Mouse (Mus musculus) megakaryocyte-erythroid progenitor cell, adult 5-6 weeks (primary cell): ENCODE measurements around the gene Agpat1. TPM values are rescaled to one million over a fixed set of nuclear protein-coding genes. Genes with fewer than 3 reads are reported as not detected.

Source experiments
- ATAC-seq: replicated peaks from 2 replicates; pipeline ENCODE4 v1.8.0; 2016; ENCODE audit warnings: mild to moderate bottlenecking, inconsistent platforms; ENCODE audit not compliant: severe bottlenecking, poor library complexity, low FRiP score, low TSS enrichment
- total RNA-seq, 2 experiments: library from RNA; stranded (forward) in 1 of 2; stranded (reverse) in 1 of 2; fragments of 200-1000, 215-1000 nt in 1 of 2; fragments of >200 nt in 1 of 2; fragmentation: Nextera tagmentation in 1 of 2; gene quantifications; 2 replicates each; pipeline ENCODE4 v1.2.3; 2014 to 2017

Gene Agpat1
- total RNA-seq, 2 experiments from 2014 or later = 51.2 to 104 TPM

DNA sequence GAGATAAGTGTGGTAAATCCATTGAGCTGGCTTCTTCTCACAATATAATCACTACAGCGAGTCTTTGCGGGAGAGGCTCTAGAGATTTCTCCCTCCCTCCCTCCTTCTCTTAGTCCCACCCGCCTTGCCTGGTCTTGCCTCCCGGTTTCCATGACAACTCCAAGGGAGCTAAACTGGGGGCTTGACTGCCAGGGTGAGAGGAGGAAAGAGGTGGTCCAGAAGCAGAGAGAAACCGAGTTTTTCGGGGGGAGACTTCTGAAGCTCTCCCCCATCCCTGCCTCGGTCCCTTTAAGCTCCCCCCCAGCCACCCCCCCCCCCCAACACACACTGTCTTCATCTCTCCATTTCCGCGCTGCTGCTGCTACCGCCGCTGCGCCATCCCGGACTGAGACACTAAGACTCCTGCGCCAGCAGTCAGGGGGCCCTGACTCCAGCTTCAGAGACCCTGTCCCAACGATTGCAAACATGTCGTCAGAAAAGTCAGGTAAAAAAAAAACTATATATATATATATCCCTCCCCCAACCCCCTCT, 25.2 kb downstream of the Agpat1 start, which contains the start of gene Prrt1:
Gene Prrt1 (plus strand): TSS at position 313 of the 531 bp plus-strand sequence.
- no peak for ATAC-seq

DNA sequence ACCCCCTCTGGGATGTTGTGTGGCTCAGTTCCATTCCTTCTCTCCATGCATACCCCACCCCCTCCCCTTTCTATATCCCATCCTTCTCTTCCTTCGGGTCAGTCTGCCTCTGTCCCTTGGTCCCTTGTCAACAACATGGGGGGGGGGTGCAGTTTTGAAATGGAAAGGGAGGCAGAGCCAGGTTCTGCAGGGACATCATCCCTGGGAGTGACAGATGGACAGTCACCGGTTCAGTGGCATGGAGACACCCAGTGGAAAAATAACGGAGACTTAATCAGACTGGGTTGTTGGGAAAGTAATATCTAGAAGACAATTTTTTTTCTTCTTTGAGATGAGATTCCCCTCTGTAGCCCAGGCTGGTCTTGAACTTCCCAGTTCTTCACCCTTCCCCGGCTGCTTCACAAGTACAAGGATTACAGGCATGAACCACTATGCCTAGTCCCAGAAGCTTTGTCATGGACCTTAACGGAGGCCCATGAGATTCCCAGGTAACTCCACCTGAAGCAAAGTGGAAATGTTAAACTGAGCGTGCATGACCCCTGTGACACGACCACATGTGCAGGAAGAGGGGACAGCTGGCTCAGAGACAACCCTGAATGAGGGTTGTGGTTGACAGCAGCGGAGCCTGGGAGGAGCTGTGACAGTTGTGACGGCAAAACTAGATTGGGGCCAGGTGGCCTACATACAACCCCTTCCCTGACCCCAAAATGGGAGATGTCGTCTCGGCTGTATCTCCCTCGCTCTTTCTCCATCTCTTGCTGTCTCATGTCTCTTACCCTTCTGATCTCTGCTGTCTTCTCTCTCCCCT, 25.9 kb downstream of the Agpat1 start:
- ATAC-seq = no peak

- no peak for ATAC-seq
Measured at GRCm38 (mm10) chr17:34630761-34631301, 26.8 kb downstream of the Agpat1 start.

DNA sequence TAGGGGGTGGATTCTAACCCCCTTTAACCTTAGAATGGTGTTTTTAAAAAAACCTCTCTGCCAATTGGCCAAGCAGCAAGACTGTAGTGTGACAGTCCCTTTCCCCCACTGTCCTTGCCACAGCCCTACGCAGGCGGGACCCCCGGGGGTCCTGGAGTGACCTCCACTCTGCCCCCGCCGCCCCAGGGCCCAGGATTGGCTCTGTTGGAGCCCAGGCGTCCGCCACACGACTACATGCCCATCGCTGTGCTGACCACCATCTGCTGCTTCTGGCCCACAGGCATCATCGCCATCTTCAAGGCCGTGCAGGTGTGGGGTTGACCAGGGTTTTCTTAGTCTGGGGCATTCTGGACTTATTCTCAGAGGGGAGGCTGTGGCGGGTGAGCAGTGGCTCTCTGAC, 27.6 kb downstream of the Agpat1 start:
- no peak for ATAC-seq

DNA sequence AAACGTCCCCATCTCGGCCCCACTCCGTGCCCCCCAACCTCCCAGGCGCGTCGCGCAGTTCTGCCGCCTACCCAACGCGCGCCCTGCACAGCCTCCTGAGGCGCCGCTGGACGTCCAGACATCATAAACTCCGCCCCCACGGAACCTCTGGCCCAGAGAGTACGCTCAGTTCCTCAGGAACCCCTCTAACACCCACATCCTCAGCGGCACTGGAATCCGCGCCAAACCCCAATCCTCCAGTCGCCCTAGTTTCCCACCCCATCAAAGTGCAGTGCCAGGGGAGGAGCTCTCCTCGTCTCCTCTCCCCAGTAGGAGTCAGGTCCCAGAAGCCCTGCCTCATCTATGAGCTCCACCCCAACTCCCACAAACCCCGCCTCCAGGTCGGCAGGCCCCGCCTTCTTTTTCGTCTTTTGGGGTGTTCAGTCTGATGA, 28.2 kb downstream of the Agpat1 start:
- peak; percentile 91 for ATAC-seq

- no peak for ATAC-seq
Measured at GRCm38 (mm10) chr17:34635671-34636070, 31.6 kb downstream of the Agpat1 start.

DNA sequence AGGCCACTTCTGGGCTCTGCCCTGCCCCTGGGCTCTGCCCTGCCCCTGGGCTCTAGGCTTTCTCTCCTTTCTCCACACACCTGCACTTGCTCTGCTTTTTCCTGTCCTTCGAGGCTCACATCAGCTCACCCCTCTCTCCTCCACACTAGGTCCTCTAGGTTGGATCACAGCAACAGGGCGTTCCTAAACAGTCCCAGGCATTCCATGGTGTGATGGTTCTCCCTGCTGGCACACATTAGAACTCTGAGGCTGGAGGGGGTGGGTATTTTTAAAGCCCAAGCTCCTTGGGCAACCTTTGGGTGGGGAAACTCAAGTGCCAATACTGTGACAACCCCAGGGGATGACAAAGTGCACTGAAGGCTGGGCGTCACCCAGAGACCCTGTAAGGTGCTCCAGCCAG, 33.4 kb downstream of the Agpat1 start:
- ATAC-seq = no peak

- ATAC-seq = no peak
Measured at GRCm38 (mm10) chr17:34639461-34640255, 35.6 kb downstream of the Agpat1 start.

DNA sequence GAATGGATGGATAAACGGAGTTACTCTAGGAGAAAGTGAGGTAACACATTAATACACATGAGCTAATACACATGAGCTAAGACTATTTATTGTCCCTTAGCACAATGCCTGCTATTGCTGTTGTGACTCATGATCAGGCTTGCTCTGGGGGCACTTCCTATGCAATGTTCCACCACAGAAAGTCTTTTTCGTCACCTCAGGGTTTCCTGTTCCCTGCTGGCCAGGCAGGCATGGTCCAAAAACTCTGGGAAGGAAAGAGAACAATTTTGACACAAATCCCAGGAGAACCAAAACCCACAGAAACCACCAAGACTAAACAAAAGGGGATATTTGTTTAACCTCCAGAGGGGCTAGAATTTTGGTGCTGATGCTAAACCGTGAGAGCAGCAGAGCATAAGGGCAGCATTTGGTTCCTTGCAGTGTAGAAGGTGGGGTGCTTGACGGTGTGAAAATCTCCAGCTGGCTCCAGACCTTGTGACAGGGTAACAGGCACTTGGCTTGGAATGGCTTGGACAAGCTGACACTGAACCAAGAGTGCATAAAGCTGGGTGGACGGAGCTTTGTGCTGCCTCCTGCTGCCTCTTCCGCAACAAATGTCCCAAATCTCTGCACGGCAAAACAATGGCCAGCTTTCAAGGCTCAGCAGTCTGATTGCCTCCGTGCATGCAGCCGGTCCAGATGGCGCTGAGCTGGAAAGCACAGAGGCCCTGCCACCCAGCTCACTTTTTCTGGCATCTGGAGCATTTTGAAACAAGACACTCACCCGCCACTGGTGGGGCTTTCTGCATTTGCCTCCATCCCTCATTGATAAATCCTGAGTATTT, 36.9 kb downstream of the Agpat1 start:
- ATAC-seq = no peak

DNA sequence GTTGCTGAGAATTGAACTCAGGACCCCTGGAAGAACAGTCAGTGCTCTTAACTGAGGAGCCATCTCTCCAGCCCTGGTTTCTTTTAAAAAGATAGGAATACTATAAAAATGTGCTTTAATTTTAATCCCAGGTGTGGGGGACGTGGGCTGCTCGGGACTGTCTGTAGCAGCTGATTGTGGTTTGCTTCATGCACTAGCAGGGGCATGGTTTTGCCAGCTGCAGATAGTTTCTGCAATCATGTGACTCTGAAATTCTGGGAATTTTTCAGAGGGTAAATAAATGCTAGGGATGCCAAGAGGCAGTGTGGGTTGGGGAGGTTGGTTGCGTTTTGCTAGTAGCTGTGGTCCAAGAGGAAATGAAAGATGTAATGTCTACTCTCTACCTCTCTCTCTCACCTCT, 37.9 kb downstream of the Agpat1 start:
- ATAC-seq = no peak

DNA sequence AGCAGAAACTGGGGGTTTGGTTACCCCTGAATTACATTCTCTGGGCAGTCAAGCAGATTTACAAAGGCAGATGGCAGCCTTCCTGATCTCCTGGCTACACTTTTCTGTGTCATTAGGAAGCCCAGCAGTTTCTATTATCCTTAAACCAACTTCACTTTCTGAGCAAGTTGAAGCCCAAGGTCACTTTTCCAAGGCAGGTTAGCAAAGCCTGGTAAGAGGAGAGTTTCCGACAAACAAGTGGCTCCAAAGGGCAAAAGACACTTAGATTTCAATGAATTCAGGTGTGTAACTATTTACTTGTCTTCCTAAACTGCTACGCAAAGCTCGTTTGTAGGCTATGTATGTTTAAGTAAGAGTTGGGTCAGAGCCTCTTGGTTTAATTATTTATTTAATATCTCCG, 39.3 kb downstream of the Agpat1 start:
- ATAC-seq = no peak

- ATAC-seq = no peak
Measured at GRCm38 (mm10) chr17:34643944-34644343, 39.9 kb downstream of the Agpat1 start.

DNA sequence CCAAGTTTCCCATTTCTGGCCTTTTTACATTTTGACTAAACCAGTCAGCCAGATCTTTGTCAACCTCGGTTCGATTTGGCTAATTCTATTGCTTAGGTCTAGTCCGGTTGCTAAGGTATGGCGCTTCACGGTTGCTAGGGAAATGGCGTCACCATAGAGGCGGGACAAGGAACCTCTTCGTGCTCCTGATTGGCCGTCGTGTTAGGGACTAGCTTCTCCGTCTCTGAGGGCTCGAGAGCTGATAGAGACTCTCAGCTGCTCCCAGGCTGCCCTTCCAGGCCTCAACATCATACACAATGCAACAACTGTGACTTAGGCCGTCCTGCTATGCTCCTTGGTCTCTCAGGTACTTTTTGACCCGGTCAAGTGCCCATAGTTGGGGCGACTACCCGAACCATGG, 40.5 kb downstream of the Agpat1 start, which contains the start of gene Fkbpl:
Gene Fkbpl (plus strand): TSS at position 157 of the 400 bp plus-strand sequence.
- ATAC-seq = peak; percentile 86

- no peak for ATAC-seq
Measured at GRCm38 (mm10) chr17:34645256-34645829, 41.3 kb downstream of the Agpat1 start.

DNA sequence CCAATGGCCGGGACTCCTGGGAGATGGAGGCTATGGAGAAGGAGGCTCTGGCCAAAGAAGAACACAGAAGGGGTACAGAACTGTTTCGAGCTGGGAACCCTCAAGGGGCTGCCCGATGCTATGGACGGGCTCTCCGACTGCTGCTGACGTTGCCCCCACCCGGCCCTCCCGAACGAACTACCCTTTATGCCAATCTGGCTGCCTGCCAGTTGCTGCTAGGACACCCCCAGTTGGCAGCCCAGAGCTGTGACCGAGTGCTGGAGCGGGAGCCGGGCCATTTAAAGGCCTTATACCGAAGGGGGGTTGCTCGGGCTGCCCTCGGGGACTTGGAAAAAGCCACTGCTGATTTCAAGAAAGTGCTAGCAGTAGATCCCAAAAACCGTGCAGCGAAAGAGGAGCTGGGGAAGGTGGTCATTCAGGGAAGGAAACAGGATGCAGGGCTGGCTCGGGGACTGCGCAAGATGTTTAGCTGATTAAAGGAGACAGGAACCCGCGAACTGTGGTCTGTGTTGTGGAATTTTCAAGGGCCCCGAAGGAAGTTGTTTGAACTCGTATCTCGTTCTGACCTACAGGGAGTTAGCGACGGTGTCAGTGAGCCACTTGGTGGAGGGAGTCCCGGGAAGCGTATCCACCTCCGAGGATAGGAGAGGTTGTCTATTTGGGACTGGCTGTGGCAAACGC, 41.9 kb downstream of the Agpat1 start:
- no peak for ATAC-seq

- ATAC-seq = peak; percentile 92
Measured at GRCm38 (mm10) chr17:34646906-34647787, 43.1 kb downstream of the Agpat1 start, which contains the start of gene Atf6b. TSS of gene Atf6b (plus strand) at chr17:34647146.

DNA sequence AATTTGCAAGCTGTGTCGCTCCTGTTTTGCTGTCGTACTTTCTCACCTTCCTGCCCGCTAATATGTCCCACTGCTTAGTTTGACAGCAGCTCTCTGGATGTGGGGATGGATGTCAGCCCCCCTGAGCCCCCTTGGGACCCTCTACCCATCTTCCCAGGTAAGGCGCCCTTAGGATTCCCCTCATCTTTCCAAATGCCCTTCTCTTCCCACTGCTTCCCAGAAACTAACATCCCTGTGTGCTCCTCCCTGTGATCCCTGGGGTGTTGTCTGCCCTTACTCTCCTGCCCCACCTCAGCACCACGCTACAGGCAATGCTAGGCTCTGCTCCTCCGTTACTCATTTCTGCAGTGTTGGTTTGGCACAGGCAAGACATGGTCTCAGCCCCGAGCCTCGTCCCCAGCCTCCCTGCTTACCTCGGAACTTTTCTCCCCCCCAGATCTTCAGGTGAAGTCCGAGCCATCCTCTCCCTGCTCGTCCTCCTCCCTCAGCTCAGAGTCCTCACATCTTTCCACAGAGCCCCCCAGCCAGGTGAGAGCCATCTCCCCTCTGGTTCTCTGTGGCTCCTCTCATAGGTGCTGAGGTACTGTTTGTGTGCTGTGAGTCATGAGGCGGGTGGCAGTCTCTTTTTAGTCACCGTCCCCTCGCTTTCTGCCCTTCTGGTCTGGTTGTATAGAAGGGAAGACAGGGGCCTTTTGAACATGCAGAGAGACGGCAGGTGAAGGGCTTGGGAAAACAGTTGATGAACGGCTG, 44.3 kb downstream of the Agpat1 start:
- no peak for ATAC-seq
